Mouse (Mus musculus) small intestine, adult 2 months (tissue): ENCODE results near the gene Rap1gap2. TPM values are rescaled to one million over a fixed set of nuclear protein-coding genes. Genes with fewer than 3 reads are reported as not detected.

Experiments
- H3K27ac ChIP-seq: fragments of 200-500 bp; 2 replicates; pipeline ENCODE4 v1.5.1; 2012; ENCODE audit warnings: low read depth, low read length, control low read depth, inconsistent platforms; ENCODE audit not compliant: insufficient read depth
- H3K27me3 ChIP-seq: fragments of 200-500 bp; 2 replicates; pipeline ENCODE4 v1.6.1; 2012; ENCODE audit warnings: mild to moderate bottlenecking, moderate library complexity, low read length, inconsistent platforms; ENCODE audit not compliant: control insufficient read depth, insufficient read depth
- H3K36me3 ChIP-seq: fragments of 200-500 bp; 2 replicates; pipeline ENCODE4 v1.6.1; 2012; ENCODE audit warnings: mild to moderate bottlenecking, low read length, control low read depth, inconsistent platforms; ENCODE audit not compliant: control insufficient read depth, insufficient read depth
- H3K4me1 ChIP-seq: fragments of 200-500 bp; 2 replicates; pipeline ENCODE4 v1.6.1; 2012; ENCODE audit warnings: low read length, inconsistent platforms, mixed read lengths; ENCODE audit not compliant: control insufficient read depth, insufficient read depth, insufficient read length
- H3K4me3 ChIP-seq: fragments of 200-500 bp; 2 replicates; pipeline ENCODE4 v1.5.1; 2012; ENCODE audit warnings: low read depth, mild to moderate bottlenecking, control low read depth, inconsistent platforms, low read length, moderate library complexity
- CTCF ChIP-seq: fragments of 200-500 bp; IDR thresholded peaks from 2 replicates; pipeline ENCODE4 v1.5.1; 2012; ENCODE audit warnings: low read depth, mild to moderate bottlenecking, control low read depth, inconsistent platforms, low read length, moderate library complexity, mixed read lengths; ENCODE audit not compliant: insufficient replicate concordance, insufficient read length; ENCODE audit errors: extremely low read depth
- POLR2A ChIP-seq: fragments of 200-500 bp; IDR thresholded peaks from 2 replicates; pipeline ENCODE4 v1.6.1; 2012; ENCODE audit warnings: low read depth, mild to moderate bottlenecking, control low read depth, inconsistent platforms, low read length, moderate library complexity
- WGBS: fragments of 180-500 bp; shearing (Covaris S2); methylation state at CpG from one replicate; pipeline ENCODE4 v1.1.7; 2018; 5-methylcytosine and 5-hydroxymethylcytosine counted together
- polyA plus RNA-seq: library from polyadenylated mRNA; depleted of rRNA; stranded (reverse); fragments of >200 nt; gene quantifications from 2 replicates; pipeline ENCODE4 v1.2.3, GENCODE M21; 2012

The Rap1gap2 gene
- polyA plus RNA-seq, 1 experiment = 18.4 TPM

DNA sequence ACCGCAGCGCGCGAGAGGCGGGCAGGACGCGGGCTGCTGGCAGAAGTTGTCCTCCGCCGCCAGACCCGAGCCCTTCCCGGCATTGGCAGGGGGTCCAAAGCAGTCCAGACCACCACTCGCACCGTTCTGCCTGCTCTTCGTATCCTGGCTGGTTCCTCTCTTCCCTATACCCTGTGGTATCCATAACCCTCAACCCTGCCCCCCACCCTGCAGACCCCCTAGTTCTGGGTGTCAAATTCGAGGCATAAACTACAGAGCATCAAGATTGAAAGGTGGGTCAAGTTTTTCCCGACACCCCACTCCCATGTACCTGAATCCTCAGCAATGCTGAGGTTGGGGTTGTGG, 9.2 kb upstream of the Rap1gap2 start:
- Histone ChIP-seq H3K36me3 (no peaks in the 10 kb centered on the region), H3K4me1 (peaks cover 13% of the 10 kb centered on the region), H3K27ac (no peak overlapping the region), H3K4me3 (peak overlapping the region; percentile 13; the same call in 1 of the 2 replicates), H3K27me3 (peaks cover 12% of the 10 kb centered on the region)
- no peak for TF ChIP-seq POLR2A
- TF ChIP-seq CTCF = no peak
- WGBS = 7% methylated on average over 16 of the region's 16 CpGs

GRCm38 (mm10) chr11:74619201-74619955, 8.7 kb upstream of the Rap1gap2 start, which contains the start of gene Ccdc92b:
Gene Ccdc92b (plus strand): TSS chr11:74619605.
- no peak for TF ChIP-seq CTCF
- no peak for TF ChIP-seq POLR2A
- 2% methylated on average over 54 of the region's 63 CpGs for WGBS
- Histone ChIP-seq H3K27ac (no peak within 1 kb of the TSS), H3K4me1 (peaks cover 10% of the 10 kb centered on the region), H3K27me3 (peaks cover 12% of the 10 kb centered on the region), H3K36me3 (no peaks in the 10 kb centered on the region), H3K4me3 (peak within 1 kb of the TSS; percentile 13; the same call in 1 of the 2 replicates)

- Histone ChIP-seq H3K36me3 (no peaks in the 10 kb centered on the region), H3K4me3 (no peak overlapping the region), H3K4me1 (peaks cover 6% of the 10 kb centered on the region; the same call in 1 of the 2 replicates), H3K27ac (no peak overlapping the region), H3K27me3 (peaks cover 26% of the 10 kb centered on the region)
- TF ChIP-seq POLR2A (no peak), CTCF (no peak)
- WGBS = 39% methylated on average over 5 of the region's 5 CpGs
Observed at GRCm38 (mm10) chr11:74615571-74615970, 4.9 kb upstream of the Rap1gap2 start.

DNA sequence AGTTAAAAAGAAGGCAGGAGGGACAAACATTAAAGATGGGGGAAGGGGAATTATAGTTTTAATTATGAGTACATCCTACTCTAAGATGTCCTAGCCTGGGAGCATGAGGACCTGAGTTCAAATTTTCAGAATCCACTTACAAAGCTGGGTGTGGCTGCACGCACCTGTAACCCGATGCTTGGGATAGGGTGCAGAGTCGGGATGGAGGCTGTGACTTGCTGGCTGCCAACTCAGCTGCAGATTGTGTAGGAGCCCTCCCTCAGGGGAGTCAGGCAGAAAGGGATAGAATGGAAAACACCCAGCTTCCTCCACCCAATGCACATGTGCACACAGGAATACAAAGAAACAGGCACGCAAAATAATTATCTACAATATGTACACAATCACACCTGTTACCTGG, 2.7 kb upstream of the Rap1gap2 start:
- TF ChIP-seq CTCF (no peak), POLR2A (no peak)
- 46% methylated on average over 4 of the region's 4 CpGs for WGBS

GRCm38 (mm10) chr11:74611437-74611836, 722 bp upstream of the Rap1gap2 start:
- TF ChIP-seq CTCF = no peak
- TF ChIP-seq POLR2A = no peak
- 11% methylated on average over 7 of the region's 7 CpGs for WGBS

More for the DNA sequence above, 2.7 kb upstream of the Rap1gap2 start:
- Histone ChIP-seq H3K27ac (no peak overlapping the region), H3K4me3 (no peak overlapping the region), H3K4me1 (peaks cover 7% of the 10 kb centered on the region; the same call in 1 of the 2 replicates), H3K27me3 (peaks cover 22% of the 10 kb centered on the region), H3K36me3 (no peaks in the 10 kb centered on the region)

DNA sequence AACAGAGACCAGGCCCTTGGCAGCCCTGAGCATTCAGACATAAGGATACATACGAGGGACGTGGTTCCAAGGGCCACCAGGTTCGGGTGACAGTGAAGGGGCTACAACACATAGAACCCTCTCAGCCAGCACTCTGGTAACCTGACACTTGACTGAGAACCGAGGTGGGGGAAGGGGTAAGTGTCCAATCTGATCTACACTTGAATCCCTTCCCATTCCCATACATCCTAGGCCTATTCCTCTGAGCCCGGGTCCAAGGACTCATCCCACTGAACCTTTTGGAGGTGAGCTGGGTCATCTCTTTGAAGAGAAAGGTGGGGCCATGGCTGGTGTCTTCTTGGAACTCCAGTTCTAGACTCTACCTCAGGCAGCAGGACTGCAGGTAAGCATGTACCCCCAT, 647 bp downstream of the Rap1gap2 start:
- TF ChIP-seq POLR2A (no peak), CTCF (no peak)
- no peak overlapping the region for H3K4me3 ChIP-seq
- 58% methylated on average over 5 of the region's 5 CpGs for WGBS
- H3K27me3 ChIP-seq = peaks cover 22% of the 10 kb centered on the region
- no peak overlapping the region for H3K27ac ChIP-seq
- H3K4me1 ChIP-seq = peaks cover 7% of the 10 kb centered on the region; the same call in 1 of the 2 replicates
- no peaks in the 10 kb centered on the region for H3K36me3 ChIP-seq

More at GRCm38 (mm10) chr11:74611437-74611836, 722 bp upstream of the Rap1gap2 start:
- no peak overlapping the region for H3K4me3 ChIP-seq
- peaks cover 22% of the 10 kb centered on the region for H3K27me3 ChIP-seq
- peaks cover 7% of the 10 kb centered on the region; the same call in 1 of the 2 replicates for H3K4me1 ChIP-seq
- H3K36me3 ChIP-seq = no peaks in the 10 kb centered on the region
- no peak overlapping the region for H3K27ac ChIP-seq

DNA sequence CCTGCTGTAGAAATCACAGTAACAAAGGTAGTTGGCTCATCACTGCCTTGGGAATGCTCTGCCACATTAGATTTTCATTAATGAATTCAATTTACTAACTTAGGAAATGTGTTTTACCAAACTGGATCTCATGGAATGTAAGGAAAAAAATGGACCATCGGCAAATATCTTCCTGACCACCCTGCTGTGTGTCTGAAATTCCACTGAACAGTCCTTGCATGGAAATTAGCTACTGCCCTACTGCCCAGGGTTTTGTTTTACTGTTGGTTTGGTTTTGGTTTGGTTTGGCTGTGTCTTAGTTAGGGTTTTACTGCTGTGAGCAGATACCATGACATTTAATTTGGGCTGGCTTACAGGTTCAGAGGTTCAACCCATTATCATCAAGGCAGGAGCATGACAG, 8.4 kb downstream of the Rap1gap2 start:
- no peaks in the 10 kb centered on the region for H3K27me3 ChIP-seq
- WGBS = 89% methylated on average over 1 of the region's 1 CpGs
- H3K4me3 ChIP-seq = no peak overlapping the region
- H3K4me1 ChIP-seq = peaks cover 4% of the 10 kb centered on the region; the same call in 1 of the 2 replicates
- no peaks in the 10 kb centered on the region for H3K36me3 ChIP-seq
- H3K27ac ChIP-seq = no peak overlapping the region
- no peak for TF ChIP-seq POLR2A
- TF ChIP-seq CTCF = no peak

DNA sequence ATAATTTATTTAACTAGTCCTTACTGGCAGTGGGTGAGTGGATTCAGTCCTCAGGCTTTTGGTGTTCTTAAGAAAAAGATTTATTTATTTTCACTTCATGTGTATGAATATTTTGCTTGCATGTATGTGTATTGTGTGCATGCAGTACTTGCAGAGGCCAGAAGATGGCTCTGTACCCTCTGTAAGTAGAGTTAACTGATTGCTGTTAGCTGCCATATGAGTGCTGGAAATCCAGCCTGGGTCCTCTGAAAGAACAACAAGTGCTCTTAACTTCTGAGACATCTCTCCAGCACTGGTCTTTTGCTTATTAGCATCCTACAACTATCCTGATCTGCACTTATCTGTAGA, 12.8 kb downstream of the Rap1gap2 start:
- H3K36me3 ChIP-seq = no peaks in the 10 kb centered on the region
- peaks cover 19% of the 10 kb centered on the region; the same call in 1 of the 2 replicates for H3K4me1 ChIP-seq
- H3K27ac ChIP-seq = no peak overlapping the region; the same call in 1 of the 2 replicates
- H3K27me3 ChIP-seq = no peaks in the 10 kb centered on the region
- TF ChIP-seq POLR2A (no peak), CTCF (no peak)
- no peak overlapping the region for H3K4me3 ChIP-seq
